Mouse (Mus musculus) spleen, adult 12 weeks (tissue): ENCODE data around the gene Scd4.

Experiments used
- DNase-seq: peaks from one replicate; pipeline ENCODE4 v3.0.0; 2022; ENCODE audit warnings: low spot score

Gene Scd4

GRCm38 (mm10) chr19:44332833-44333623 is at the start of gene Scd4:
Gene Scd4, plus strand, starts transcription at chr19:44333092.
- DNase-seq, result no peak

- no peak for DNase-seq
These were observed 49.5 kb upstream of the Scd4 start for GRCm38 (mm10) chr19:44283157-44284024.

- DNase-seq, result peak; percentile 73
These were observed 48.7 kb upstream of the Scd4 start for GRCm38 (mm10) chr19:44284025-44284695.

- no peak for DNase-seq
These were observed 48.2 kb upstream of the Scd4 start for GRCm38 (mm10) chr19:44284723-44285122.

GRCm38 (mm10) chr19:44285554-44285953 is 47.3 kb upstream of the Scd4 start:
- no peak for DNase-seq

- no peak for DNase-seq
These were observed 46.8 kb upstream of the Scd4 start for GRCm38 (mm10) chr19:44286109-44286508.

- DNase-seq, result no peak
These were observed 45.3 kb upstream of the Scd4 start for GRCm38 (mm10) chr19:44287415-44288110.

GRCm38 (mm10) chr19:44292083-44292482 is 40.8 kb upstream of the Scd4 start:
- no peak for DNase-seq

GRCm38 (mm10) chr19:44292483-44292882 is 40.4 kb upstream of the Scd4 start:
- no peak for DNase-seq

GRCm38 (mm10) chr19:44292941-44293768 is 39.7 kb upstream of the Scd4 start, which contains the start of gene Scd2:
Gene Scd2, plus strand, starts transcription at chr19:44293674.
- DNase-seq, result no peak

- DNase-seq, result peak; percentile 61
These were observed 38.9 kb upstream of the Scd4 start for GRCm38 (mm10) chr19:44293769-44294551.

GRCm38 (mm10) chr19:44294588-44295041 is 38.3 kb upstream of the Scd4 start:
- DNase-seq, result peak; percentile 77

GRCm38 (mm10) chr19:44295251-44295650 is 37.6 kb upstream of the Scd4 start:
- no peak for DNase-seq

- peak; percentile 79 for DNase-seq
These were observed 37.2 kb upstream of the Scd4 start for GRCm38 (mm10) chr19:44295741-44296140.

- no peak for DNase-seq
These were observed 36.7 kb upstream of the Scd4 start for GRCm38 (mm10) chr19:44296186-44296585.

GRCm38 (mm10) chr19:44297068-44297760 is 35.7 kb upstream of the Scd4 start:
- DNase-seq, result no peak

GRCm38 (mm10) chr19:44297862-44298261 is 35.0 kb upstream of the Scd4 start:
- no peak for DNase-seq

GRCm38 (mm10) chr19:44299078-44299477 is 33.8 kb upstream of the Scd4 start:
- DNase-seq, result no peak

- no peak for DNase-seq
These were observed 33.0 kb upstream of the Scd4 start for GRCm38 (mm10) chr19:44299902-44300301.
